Mouse (Mus musculus) intestine, postnatal 0 days (tissue): ENCODE data around the gene Galntl5. TPM values are rescaled to one million over a fixed set of nuclear protein-coding genes. Genes with fewer than 3 reads are reported as not detected.
A peak's percentile ranks its signal among the peaks of the same experiment; 100 is the strongest.
"Not testable (repeated sequence)": the region's sequence is repeated elsewhere in the genome, so short reads cannot be mapped to it uniquely, and the experiment has no call there.

Experiments
- ATAC-seq: fragments of 200-750 bp; cut with Nextera tagmentation; 2 replicates; pipeline ENCODE4 v1.8.0; 2017; ENCODE audit warnings: mild to moderate bottlenecking, moderate TSS enrichment, moderate library complexity
- H3K27ac ChIP-seq: fragments of 300-500 bp; sonication (generic); 2 replicates; pipeline ENCODE4 v1.5.1; 2014; ENCODE audit warnings: mild to moderate bottlenecking, low read depth, low read length, moderate library complexity
- H3K27me3 ChIP-seq: fragments of 300-500 bp; sonication (generic); replicated peaks from 2 replicates; pipeline ENCODE4 v1.6.1; 2014; ENCODE audit warnings: low read length, mixed read lengths; ENCODE audit not compliant: control insufficient read depth, insufficient read depth
- H3K36me3 ChIP-seq: fragments of 300-500 bp; sonication (generic); 2 replicates; pipeline ENCODE4 v1.6.1; 2014; ENCODE audit warnings: mild to moderate bottlenecking, moderate library complexity; ENCODE audit not compliant: control insufficient read depth, insufficient read depth
- H3K4me1 ChIP-seq: fragments of 300-500 bp; sonication (generic); replicated peaks from 2 replicates; pipeline ENCODE4 v1.6.1; 2014; ENCODE audit warnings: antibody characterized with exemption, low read length, mixed read lengths; ENCODE audit not compliant: control insufficient read depth, insufficient read depth
- H3K4me2 ChIP-seq: fragments of 300-500 bp; sonication (generic); replicated peaks from 2 replicates; pipeline ENCODE4 v1.6.1; 2014; ENCODE audit warnings: low read depth, mild to moderate bottlenecking, moderate library complexity
- H3K4me3 ChIP-seq: fragments of 300-500 bp; sonication (generic); 2 replicates; pipeline ENCODE4 v1.5.1; 2014; ENCODE audit warnings: low read depth, low read length
- H3K9ac ChIP-seq: fragments of 300-500 bp; sonication (generic); 2 replicates; pipeline ENCODE4 v1.6.1; 2014; ENCODE audit warnings: mild to moderate bottlenecking, low read depth, low read length
- H3K9me3 ChIP-seq: fragments of 300-500 bp; sonication (generic); 2 replicates; pipeline ENCODE4 v1.6.1; 2016; ENCODE audit warnings: mixed run types; ENCODE audit not compliant: control insufficient read depth
- CTCF ChIP-seq: sonication (generic); IDR thresholded peaks from 2 replicates; pipeline ENCODE4 v1.5.1; 2016; ENCODE audit warnings: low read depth, mild to moderate bottlenecking, control low read depth, antibody characterized with exemption, moderate library complexity
- WGBS: fragments of 180-500 bp; shearing (Covaris S2); extraction: QIAGEN DNeasy Blood & Tissue Kit; methylation state at CpG from one replicate; pipeline ENCODE4 v1.1.7; 2014; 5-methylcytosine and 5-hydroxymethylcytosine counted together
- polyA plus RNA-seq: library from polyadenylated mRNA; unstranded; fragments of >200 nt; fragmentation: Nextera tagmentation; extraction: Ambion mirVana; gene quantifications from 2 replicates; pipeline ENCODE4 v1.2.1, GENCODE M21; 2015

The Galntl5 gene
- polyA plus RNA-seq, 1 experiment from 2014 or later, result not detected

DNA sequence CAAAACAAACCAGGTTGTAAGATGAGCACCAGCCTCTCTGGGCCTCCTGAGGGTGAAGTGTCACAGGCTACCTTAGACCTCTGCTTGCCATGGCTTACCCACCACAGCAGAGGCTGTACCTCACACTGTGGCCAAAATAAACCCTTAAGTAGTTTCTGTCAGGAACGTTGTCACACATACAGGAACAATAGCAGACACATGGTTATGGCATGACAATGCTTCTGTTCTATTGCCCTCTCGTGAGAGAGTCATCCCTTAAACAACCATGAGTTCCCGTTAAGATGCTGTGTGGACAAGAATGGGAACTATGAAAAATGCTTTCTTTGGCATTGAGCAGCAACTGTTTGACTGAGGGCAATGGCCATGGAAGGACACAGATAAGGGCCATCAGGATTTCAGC is 40.3 kb downstream of the Galntl5 start, which contains the start of gene Galnt11:
Gene Galnt11, plus strand, starts transcription at position 301 of the 400 bp plus-strand sequence.
- Histone ChIP-seq H3K36me3 (no peaks in the 10 kb centered on the region), H3K4me3 (peak within 1 kb of the TSS; percentile 64), H3K9ac (peak within 1 kb of the TSS; percentile 83), H3K27me3 (no peaks in the 10 kb centered on the region), H3K4me2 (peak within 1 kb of the TSS; percentile 74), H3K9me3 (no peaks in the 10 kb centered on the region), H3K4me1 (no peaks in the 10 kb centered on the region), H3K27ac (peak within 1 kb of the TSS; percentile 91)
- WGBS, result 86% methylated on average over 3 of the region's 3 CpGs
- TF ChIP-seq CTCF, result no peak
- no peak for ATAC-seq

- TF ChIP-seq CTCF, result no peak; the same call in 1 of the 2 replicates
- ATAC-seq, result peak; percentile 96
- peak within 1 kb of the TSS; percentile 91 for H3K27ac ChIP-seq
- peak within 1 kb of the TSS; percentile 64 for H3K4me3 ChIP-seq
- no peaks in the 10 kb centered on the region for H3K4me1 ChIP-seq
- 1% methylated on average over 72 of the region's 72 CpGs for WGBS
- no peaks in the 10 kb centered on the region for H3K36me3 ChIP-seq
- no peaks in the 10 kb centered on the region for H3K27me3 ChIP-seq
- H3K4me2 ChIP-seq, result peak within 1 kb of the TSS; percentile 74
- no peaks in the 10 kb centered on the region for H3K9me3 ChIP-seq
- peak within 1 kb of the TSS; percentile 83 for H3K9ac ChIP-seq
Measured at GRCm38 (mm10) chr5:25222752-25223702, 41.8 kb downstream of the Galntl5 start, which contains the start of gene E130116L18Rik. Gene E130116L18Rik (minus strand): TSS chr5:25223153.

- H3K4me3 ChIP-seq, H3K4me1 ChIP-seq, ATAC-seq, H3K9me3 ChIP-seq, H3K27me3 ChIP-seq, H3K27ac ChIP-seq, H3K9ac ChIP-seq, H3K36me3 ChIP-seq: not testable (repeated sequence)
- peak overlapping the region; percentile 74; the same call in 1 of the 2 replicates for H3K4me2 ChIP-seq
- 68% methylated on average over 1 of the region's 1 CpGs for WGBS
Measured at GRCm38 (mm10) chr5:25224377-25224776, 43.1 kb downstream of the Galntl5 start.

GRCm38 (mm10) chr5:25243101-25243500 is 61.8 kb downstream of the Galntl5 start:
- H3K9me3 ChIP-seq, result no peaks in the 10 kb centered on the region
- H3K4me2 ChIP-seq, result no peak overlapping the region
- TF ChIP-seq CTCF, result no peak
- no peaks in the 10 kb centered on the region for H3K4me1 ChIP-seq
- peak; percentile 85 for ATAC-seq
- no peak overlapping the region for H3K9ac ChIP-seq
- H3K27ac ChIP-seq, result 0 out of 2 replicates have a peak overlapping the region, but pooled peaks have one; percentile 7
- H3K36me3 ChIP-seq, result 0 out of 2 replicates have a peak, but pooled peaks cover 4% of the 10 kb centered on the region
- H3K4me3 ChIP-seq, result no peak overlapping the region
- WGBS, result 59% methylated on average over 6 of the region's 6 CpGs
- no peaks in the 10 kb centered on the region for H3K27me3 ChIP-seq

- H3K9me3 ChIP-seq, result no peaks in the 10 kb centered on the region
- ATAC-seq, result no peak
- H3K27ac ChIP-seq, result no peak overlapping the region
- no peak overlapping the region for H3K9ac ChIP-seq
- 78% methylated on average over 10 of the region's 10 CpGs for WGBS
- TF ChIP-seq CTCF, result no peak
- H3K4me3 ChIP-seq, result no peak overlapping the region
- no peaks in the 10 kb centered on the region for H3K27me3 ChIP-seq
- H3K4me1 ChIP-seq, result no peaks in the 10 kb centered on the region
- 0 out of 2 replicates have a peak, but pooled peaks cover 7% of the 10 kb centered on the region for H3K36me3 ChIP-seq
- no peak overlapping the region for H3K4me2 ChIP-seq
Measured at GRCm38 (mm10) chr5:25245806-25246472, 64.7 kb downstream of the Galntl5 start.

DNA sequence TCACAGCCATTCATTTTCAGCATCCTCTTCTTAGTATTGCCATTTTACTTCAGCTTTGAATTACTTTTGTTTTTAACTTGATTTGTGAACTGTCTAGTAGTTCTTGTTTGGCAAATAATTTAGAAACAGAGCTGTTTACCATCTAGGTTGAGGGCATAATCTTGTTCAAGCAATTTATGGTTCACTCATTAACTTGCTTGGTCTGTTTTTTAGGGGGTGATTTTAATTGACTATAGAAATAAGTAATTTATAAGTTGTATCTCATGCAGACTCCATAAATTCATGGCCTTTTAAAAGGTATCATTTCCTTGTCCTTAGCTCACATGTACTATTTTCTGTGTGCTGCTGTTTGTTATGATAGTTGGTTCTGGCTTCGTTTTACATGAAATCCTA is 65.2 kb downstream of the Galntl5 start:
- ATAC-seq, result no peak

More for the DNA sequence above, 65.2 kb downstream of the Galntl5 start:
- Histone ChIP-seq H3K4me2 (no peak overlapping the region), H3K27ac (no peak overlapping the region), H3K9ac (no peak overlapping the region), H3K27me3 (no peaks in the 10 kb centered on the region), H3K9me3 (no peaks in the 10 kb centered on the region), H3K4me3 (no peak overlapping the region), H3K36me3 (peaks cover 12% of the 10 kb centered on the region), H3K4me1 (no peaks in the 10 kb centered on the region)
- 61% methylated on average over 1 of the region's 1 CpGs for WGBS
- TF ChIP-seq CTCF, result no peak
